Mouse (Mus musculus) heart, embryonic 12.5 days (tissue): ENCODE data around the gene Enox1. TPM values are rescaled to one million over a fixed set of nuclear protein-coding genes. Genes with fewer than 3 reads are reported as not detected.

ENCODE experiments used
- ATAC-seq: fragments of 200-750 bp; cut with Nextera tagmentation; 2 replicates; pipeline ENCODE4 v1.8.0; 2017; ENCODE audit warnings: moderate TSS enrichment, moderate library complexity; ENCODE audit not compliant: insufficient number of reproducible peaks, low FRiP score
- H3K27ac ChIP-seq: fragments of 300-500 bp; sonication (generic); 2 replicates; pipeline ENCODE4 v1.5.1; 2016; ENCODE audit warnings: mild to moderate bottlenecking, moderate library complexity; ENCODE audit not compliant: poor library complexity, severe bottlenecking
- H3K27me3 ChIP-seq: fragments of 300-500 bp; sonication (generic); replicated peaks from 2 replicates; pipeline ENCODE4 v1.6.1; 2016; ENCODE audit warnings: mild to moderate bottlenecking, moderate library complexity
- H3K36me3 ChIP-seq: fragments of 300-500 bp; sonication (generic); 2 replicates; pipeline ENCODE4 v1.6.1; 2016; ENCODE audit warnings: mild to moderate bottlenecking, moderate library complexity
- H3K4me1 ChIP-seq: fragments of 300-500 bp; sonication (generic); replicated peaks from 2 replicates; pipeline ENCODE4 v1.6.1; 2016; ENCODE audit warnings: mild to moderate bottlenecking
- H3K4me2 ChIP-seq: fragments of 300-500 bp; sonication (generic); 2 replicates; pipeline ENCODE4 v1.6.1; 2016; ENCODE audit warnings: mild to moderate bottlenecking, moderate library complexity
- H3K4me3 ChIP-seq: fragments of 300-500 bp; sonication (generic); 2 replicates; pipeline ENCODE4 v1.5.1; 2016; ENCODE audit warnings: mild to moderate bottlenecking
- H3K9ac ChIP-seq: fragments of 300-500 bp; sonication (generic); 2 replicates; pipeline ENCODE4 v1.6.1; 2016; ENCODE audit warnings: mild to moderate bottlenecking, moderate library complexity
- H3K9me3 ChIP-seq: fragments of 300-500 bp; sonication (generic); replicated peaks from 2 replicates; pipeline ENCODE4 v1.6.1; 2016; ENCODE audit warnings: mild to moderate bottlenecking, moderate library complexity
- WGBS: fragments of 180-500 bp; shearing (Covaris S2); methylation state at CpG from one replicate; pipeline ENCODE4 v1.1.7; 2016; 5-methylcytosine and 5-hydroxymethylcytosine counted together
- polyA plus RNA-seq: library from polyadenylated mRNA; unstranded; fragments of >200 nt; fragmentation: Nextera tagmentation; extraction: Ambion mirVana; gene quantifications from 2 replicates; pipeline ENCODE4 v1.2.1, GENCODE M21; 2016

The Enox1 gene
- polyA plus RNA-seq, 1 experiment from 2014 or later = 4.5 TPM

DNA sequence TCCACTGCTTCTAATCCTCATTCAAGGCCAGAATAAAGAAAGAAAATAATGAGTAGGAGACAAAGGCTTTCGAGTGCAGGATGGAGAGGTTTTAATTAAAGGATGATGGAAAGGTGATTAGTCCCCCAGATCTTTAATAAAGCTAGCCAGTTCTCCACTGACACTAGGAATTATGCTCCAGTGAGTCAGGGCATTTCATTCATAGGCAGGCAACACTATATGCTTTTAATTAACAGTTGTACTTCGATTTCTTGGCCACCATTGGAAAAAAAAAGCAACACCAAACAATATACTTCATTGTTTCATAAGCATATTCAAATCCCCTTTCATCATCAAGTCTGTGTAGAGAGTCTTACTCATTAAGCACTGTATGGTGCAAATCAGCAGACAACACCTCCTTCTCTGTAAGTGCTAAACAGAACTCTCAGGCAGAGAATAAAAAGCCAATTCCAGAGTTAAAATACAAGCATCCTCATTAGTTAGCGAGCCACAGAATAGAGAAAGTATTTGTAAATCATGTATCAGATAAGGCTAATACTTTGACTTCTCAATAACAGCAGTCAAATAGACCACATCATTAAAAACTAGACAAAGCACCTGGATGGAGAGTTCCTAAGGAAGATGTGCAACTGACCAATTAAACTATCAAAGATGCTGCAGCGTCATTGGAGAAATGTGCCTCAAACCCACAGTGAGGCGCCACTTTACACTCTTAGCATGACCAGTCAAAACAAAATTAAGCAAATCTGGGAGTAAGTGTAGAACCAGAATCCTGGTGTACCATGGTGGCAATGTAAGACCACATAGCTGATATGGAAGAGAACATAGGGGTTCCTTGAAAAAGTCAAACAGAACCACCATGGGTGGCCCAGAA, 249.9 kb downstream of the Enox1 start:
- Histone ChIP-seq H3K4me3 (no peak overlapping the region), H3K27ac (no peak overlapping the region), H3K27me3 (no peaks in the 10 kb centered on the region), H3K4me1 (no peaks in the 10 kb centered on the region), H3K4me2 (no peak overlapping the region), H3K9ac (no peak overlapping the region), H3K9me3 (no peaks in the 10 kb centered on the region), H3K36me3 (no peaks in the 10 kb centered on the region)
- no peak for ATAC-seq
- whole genome bisulfite sequencing = 79% methylated on average over 5 of the region's 5 CpGs

DNA sequence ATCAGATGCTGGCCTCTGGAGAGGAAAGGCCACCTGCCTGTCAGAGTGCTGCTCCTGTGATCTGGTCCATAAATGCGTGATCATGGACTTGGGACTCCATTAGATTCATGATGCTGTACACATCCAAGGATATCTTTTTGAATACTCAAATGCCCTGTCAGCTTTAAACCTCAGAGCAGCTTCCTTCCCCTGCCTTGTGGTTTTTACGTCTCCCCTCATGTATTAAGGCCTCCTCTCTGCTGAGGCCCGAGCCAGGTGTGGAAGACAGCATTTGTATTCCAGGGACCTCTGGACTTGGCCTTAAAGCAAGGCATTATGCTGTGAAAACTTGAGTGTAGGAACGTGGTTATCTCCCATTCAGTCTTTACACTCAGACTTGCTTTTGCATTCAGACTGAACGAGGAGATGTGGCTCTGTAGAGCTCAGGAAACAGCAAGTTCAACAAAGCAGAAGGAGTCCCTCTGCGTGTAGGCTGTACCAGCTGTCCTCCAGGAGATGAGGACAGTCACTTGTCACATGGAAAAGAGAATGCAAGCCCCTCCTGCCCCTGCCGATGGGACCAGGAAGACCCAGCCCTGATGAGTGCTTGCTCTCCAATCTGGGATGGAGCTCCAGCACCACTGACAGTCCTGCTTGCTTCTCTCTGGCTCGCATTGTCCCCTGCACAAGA, 252.8 kb downstream of the Enox1 start:
- Histone ChIP-seq H3K4me1 (no peaks in the 10 kb centered on the region), H3K27me3 (no peaks in the 10 kb centered on the region), H3K4me2 (no peak overlapping the region), H3K27ac (no peak overlapping the region), H3K36me3 (no peaks in the 10 kb centered on the region), H3K9me3 (no peaks in the 10 kb centered on the region), H3K9ac (no peak overlapping the region), H3K4me3 (no peak overlapping the region)
- ATAC-seq = no peak
- 78% methylated on average over 8 of the region's 8 CpGs for WGBS

DNA sequence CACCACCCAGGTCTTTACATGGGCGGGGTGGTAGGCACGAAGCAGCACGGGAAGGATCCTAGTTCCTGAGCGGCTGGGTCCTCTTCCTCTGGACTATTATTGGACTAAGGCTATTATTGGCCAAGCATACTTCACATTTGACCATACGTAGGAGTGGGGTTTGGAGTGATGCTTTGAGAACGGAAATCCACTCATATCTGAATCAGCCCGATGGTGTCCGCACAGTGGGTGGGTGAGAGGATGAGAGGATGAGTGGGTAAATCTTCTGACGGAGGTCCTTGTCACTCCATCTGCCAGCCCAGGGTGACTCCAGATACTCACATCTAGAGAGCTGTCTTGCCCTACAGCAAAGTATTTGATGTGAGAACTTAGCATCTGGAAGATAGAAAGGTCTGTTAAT, 253.8 kb downstream of the Enox1 start:
- no peaks in the 10 kb centered on the region for H3K36me3 ChIP-seq
- no peak overlapping the region for H3K27ac ChIP-seq
- no peak overlapping the region for H3K9ac ChIP-seq
- no peak for ATAC-seq
- H3K4me3 ChIP-seq = no peak overlapping the region
- no peaks in the 10 kb centered on the region for H3K4me1 ChIP-seq
- no peak overlapping the region for H3K4me2 ChIP-seq
- 87% methylated on average over 9 of the region's 9 CpGs for WGBS
- H3K27me3 ChIP-seq = no peaks in the 10 kb centered on the region
- no peaks in the 10 kb centered on the region for H3K9me3 ChIP-seq

DNA sequence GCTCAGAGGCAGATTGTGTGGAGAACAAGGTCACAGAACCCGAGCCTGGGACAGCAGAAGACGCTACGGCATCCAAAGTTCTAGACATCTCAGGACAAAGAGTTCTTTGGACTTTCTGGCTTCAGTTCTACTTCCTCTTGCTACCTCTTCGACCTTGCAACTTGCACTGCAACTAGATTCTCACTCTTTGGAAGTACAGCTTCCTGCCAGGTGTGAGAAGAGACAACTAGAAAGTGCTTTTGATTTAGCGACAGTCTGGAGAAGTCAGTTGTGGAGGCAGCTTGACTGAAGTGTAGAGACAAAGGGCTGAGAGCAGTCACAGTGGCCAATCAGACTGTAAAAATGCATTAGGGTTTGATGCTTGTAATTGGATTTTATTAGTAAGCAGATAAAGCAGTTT, 256.5 kb downstream of the Enox1 start:
- Histone ChIP-seq H3K27ac (no peak overlapping the region), H3K9me3 (no peaks in the 10 kb centered on the region), H3K4me1 (no peaks in the 10 kb centered on the region), H3K9ac (no peak overlapping the region), H3K36me3 (no peaks in the 10 kb centered on the region), H3K4me3 (no peak overlapping the region), H3K27me3 (no peaks in the 10 kb centered on the region), H3K4me2 (no peak overlapping the region)
- no peak for ATAC-seq
- WGBS = 79% methylated on average over 5 of the region's 5 CpGs

DNA sequence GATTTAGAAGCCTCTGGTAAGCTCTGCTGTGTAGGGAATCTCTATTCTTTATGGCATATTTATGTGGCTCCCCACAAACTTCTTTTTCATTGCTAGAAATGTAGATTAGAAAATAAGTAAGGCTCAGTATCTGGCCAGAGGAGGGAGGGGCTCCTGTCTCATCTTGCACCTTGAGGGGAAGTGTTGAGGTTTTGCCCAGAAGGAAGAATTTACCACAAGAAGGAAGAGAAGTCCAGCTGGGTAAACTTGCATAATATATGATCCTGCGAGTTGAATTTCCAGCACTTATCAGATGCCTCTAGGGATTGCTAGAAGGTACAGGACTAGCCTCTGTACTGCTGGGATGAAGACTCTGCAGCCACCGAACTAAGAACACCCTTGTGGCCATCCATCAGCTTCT, 259.8 kb downstream of the Enox1 start:
- WGBS = 74% methylated on average over 2 of the region's 2 CpGs
- Histone ChIP-seq H3K9me3 (no peaks in the 10 kb centered on the region), H3K9ac (no peak overlapping the region), H3K27ac (no peak overlapping the region), H3K27me3 (no peaks in the 10 kb centered on the region), H3K4me2 (no peak overlapping the region), H3K36me3 (no peaks in the 10 kb centered on the region), H3K4me1 (no peaks in the 10 kb centered on the region), H3K4me3 (no peak overlapping the region)
- no peak for ATAC-seq

DNA sequence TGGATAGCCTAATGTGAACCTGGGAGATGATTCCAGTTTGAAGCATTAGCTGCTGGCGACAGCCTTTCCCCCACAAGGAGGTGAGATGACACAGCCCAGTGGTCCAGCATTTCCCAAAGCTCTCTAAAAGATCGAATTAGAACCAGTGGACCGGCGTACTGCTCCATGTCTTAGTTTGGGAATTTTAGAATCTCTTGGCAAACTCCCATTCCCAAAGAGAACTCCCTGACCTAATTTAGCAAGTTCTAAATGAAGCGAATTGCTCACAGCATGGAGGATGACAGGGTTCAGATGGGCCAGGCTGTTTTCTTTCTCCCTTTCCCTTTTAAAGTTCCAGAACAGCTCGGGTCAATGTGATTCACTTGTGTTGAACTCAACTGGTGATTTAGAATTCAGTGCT, 264.5 kb downstream of the Enox1 start:
- WGBS = 74% methylated on average over 6 of the region's 6 CpGs
- H3K4me3 ChIP-seq = no peak overlapping the region
- no peak for ATAC-seq

DNA sequence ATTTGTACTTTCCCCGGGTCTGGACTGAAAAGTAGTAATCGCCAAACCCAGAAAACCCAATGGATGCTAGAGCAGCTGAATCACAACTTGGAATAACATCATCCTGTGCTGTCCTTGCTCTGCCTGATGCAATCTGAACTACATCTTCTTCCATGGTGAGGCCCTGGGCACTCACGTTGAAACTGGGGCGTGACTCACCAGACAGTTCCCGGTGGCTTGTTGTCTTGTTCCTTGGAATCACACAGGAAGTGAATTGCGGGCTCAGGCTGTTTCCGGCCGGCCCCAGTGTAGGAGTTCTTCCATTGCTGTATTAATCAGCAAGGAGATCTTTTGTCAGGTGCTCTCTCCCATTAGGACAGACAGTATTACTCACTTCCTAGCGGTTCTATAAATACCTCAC, 266.6 kb downstream of the Enox1 start:
- no peak overlapping the region for H3K4me2 ChIP-seq

More for the DNA sequence above, 264.5 kb downstream of the Enox1 start:
- H3K4me1 ChIP-seq = no peaks in the 10 kb centered on the region
- no peaks in the 10 kb centered on the region for H3K27me3 ChIP-seq
- H3K4me2 ChIP-seq = no peak overlapping the region
- no peaks in the 10 kb centered on the region for H3K36me3 ChIP-seq
- no peak overlapping the region for H3K9ac ChIP-seq
- H3K27ac ChIP-seq = no peak overlapping the region
- H3K9me3 ChIP-seq = no peaks in the 10 kb centered on the region

DNA sequence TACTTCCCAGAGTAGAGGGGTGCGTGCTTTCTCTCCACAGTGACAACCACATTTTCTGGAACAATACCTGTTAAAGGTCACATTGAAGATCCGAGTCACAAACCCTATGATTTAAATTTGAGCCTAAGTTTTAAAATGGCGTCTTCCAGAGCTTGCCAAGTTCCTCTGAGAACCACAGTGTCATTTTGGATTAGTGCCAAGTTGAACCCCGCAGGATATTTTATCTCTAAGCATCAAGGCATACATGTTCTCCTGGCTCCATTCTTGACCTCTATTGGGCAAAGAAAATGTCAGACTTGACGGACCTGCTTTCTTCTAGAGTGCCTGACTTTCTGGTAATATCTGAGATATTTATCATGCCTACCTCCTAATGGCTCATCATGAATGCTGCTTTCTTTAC, 282.9 kb downstream of the Enox1 start:
- H3K9me3 ChIP-seq = no peaks in the 10 kb centered on the region
- H3K4me1 ChIP-seq = no peaks in the 10 kb centered on the region
- 73% methylated on average over 5 of the region's 5 CpGs for WGBS

More for the DNA sequence above, 266.6 kb downstream of the Enox1 start:
- no peak overlapping the region for H3K27ac ChIP-seq
- no peak overlapping the region for H3K4me3 ChIP-seq
- H3K4me1 ChIP-seq = no peaks in the 10 kb centered on the region
- 63% methylated on average over 9 of the region's 9 CpGs for WGBS
- no peaks in the 10 kb centered on the region for H3K36me3 ChIP-seq
- no peaks in the 10 kb centered on the region for H3K27me3 ChIP-seq
- ATAC-seq = no peak
- no peaks in the 10 kb centered on the region for H3K9me3 ChIP-seq
- no peak overlapping the region for H3K9ac ChIP-seq

DNA sequence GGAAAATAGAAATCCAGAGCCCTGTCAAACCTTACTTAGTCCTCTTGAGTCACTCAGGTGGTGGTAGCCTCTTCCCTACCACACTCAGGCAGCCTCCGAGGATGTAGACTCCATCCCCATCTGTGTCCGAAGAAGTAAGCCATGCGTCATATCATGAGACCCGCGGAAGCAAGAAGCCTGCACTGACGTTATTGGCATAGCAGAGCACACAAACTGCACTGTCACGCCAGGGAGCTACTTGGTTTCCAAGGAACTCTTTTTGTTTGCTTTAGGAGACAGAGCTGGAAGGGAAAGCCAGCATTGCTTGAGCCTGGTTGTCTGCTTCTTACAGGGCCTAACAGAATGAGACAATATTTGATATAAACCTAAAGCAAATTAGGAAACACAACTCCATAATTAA, 284.2 kb downstream of the Enox1 start:
- 87% methylated on average over 7 of the region's 7 CpGs for WGBS
- Histone ChIP-seq H3K4me1 (no peaks in the 10 kb centered on the region), H3K36me3 (no peaks in the 10 kb centered on the region), H3K27ac (no peak overlapping the region), H3K4me2 (no peak overlapping the region), H3K9ac (no peak overlapping the region), H3K9me3 (no peaks in the 10 kb centered on the region), H3K4me3 (no peak overlapping the region), H3K27me3 (no peaks in the 10 kb centered on the region)
- ATAC-seq = no peak

More for the DNA sequence above, 282.9 kb downstream of the Enox1 start:
- H3K27ac ChIP-seq = no peak overlapping the region
- ATAC-seq = no peak
- H3K4me2 ChIP-seq = no peak overlapping the region
- no peaks in the 10 kb centered on the region for H3K27me3 ChIP-seq
- no peaks in the 10 kb centered on the region for H3K36me3 ChIP-seq
- no peak overlapping the region for H3K4me3 ChIP-seq
- no peak overlapping the region for H3K9ac ChIP-seq

DNA sequence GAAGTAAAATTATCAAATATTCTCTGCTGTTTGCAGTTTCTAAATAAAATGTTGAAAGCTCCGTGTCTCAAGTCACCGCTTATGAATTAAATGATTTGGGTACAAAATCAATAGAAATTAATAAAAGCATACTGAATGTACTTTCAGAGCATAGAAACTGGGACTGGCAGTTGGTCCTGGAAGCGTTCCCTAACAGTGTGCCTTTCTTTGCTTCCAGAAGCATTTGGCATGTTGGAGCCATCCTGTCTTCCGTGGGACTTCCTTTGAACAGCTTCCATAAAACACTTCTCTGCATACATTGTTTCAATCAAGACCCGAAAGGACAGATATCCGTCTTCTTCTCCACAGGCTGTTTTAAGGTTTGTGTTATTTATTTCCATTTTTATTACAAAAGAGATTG, 285.0 kb downstream of the Enox1 start:
- no peak overlapping the region for H3K27ac ChIP-seq
- no peaks in the 10 kb centered on the region for H3K36me3 ChIP-seq
- ATAC-seq = no peak
- no peak overlapping the region for H3K4me3 ChIP-seq
- H3K4me2 ChIP-seq = no peak overlapping the region
- 90% methylated on average over 6 of the region's 6 CpGs for WGBS
- H3K9ac ChIP-seq = no peak overlapping the region
- no peaks in the 10 kb centered on the region for H3K9me3 ChIP-seq
- H3K27me3 ChIP-seq = no peaks in the 10 kb centered on the region
- H3K4me1 ChIP-seq = no peaks in the 10 kb centered on the region

GRCm38 (mm10) chr14:77448001-77448400, 291.4 kb downstream of the Enox1 start:
- 70% methylated on average over 4 of the region's 4 CpGs for WGBS
- Histone ChIP-seq H3K27me3 (no peaks in the 10 kb centered on the region), H3K9me3 (no peaks in the 10 kb centered on the region), H3K9ac (no peak overlapping the region), H3K4me3 (no peak overlapping the region), H3K36me3 (no peaks in the 10 kb centered on the region), H3K27ac (no peak overlapping the region), H3K4me1 (no peaks in the 10 kb centered on the region), H3K4me2 (no peak overlapping the region)
- no peak for ATAC-seq
